Mouse (Mus musculus) testis, adult 2 months (tissue): ENCODE results near the gene Bsn.

Experiments
- CTCF ChIP-seq: fragments of 200-500 bp; IDR thresholded peaks from 2 replicates; pipeline ENCODE4 v1.5.1; 2012; ENCODE audit warnings: low read depth, mild to moderate bottlenecking, inconsistent platforms, low read length, moderate library complexity; ENCODE audit not compliant: control insufficient read depth, insufficient read depth, insufficient replicate concordance
- POLR2A ChIP-seq: fragments of 200-500 bp; IDR thresholded peaks from 2 replicates; pipeline ENCODE4 v1.6.1; 2012; ENCODE audit warnings: low read depth, mild to moderate bottlenecking, inconsistent platforms, low read length, moderate library complexity; ENCODE audit not compliant: control insufficient read depth

DNA sequence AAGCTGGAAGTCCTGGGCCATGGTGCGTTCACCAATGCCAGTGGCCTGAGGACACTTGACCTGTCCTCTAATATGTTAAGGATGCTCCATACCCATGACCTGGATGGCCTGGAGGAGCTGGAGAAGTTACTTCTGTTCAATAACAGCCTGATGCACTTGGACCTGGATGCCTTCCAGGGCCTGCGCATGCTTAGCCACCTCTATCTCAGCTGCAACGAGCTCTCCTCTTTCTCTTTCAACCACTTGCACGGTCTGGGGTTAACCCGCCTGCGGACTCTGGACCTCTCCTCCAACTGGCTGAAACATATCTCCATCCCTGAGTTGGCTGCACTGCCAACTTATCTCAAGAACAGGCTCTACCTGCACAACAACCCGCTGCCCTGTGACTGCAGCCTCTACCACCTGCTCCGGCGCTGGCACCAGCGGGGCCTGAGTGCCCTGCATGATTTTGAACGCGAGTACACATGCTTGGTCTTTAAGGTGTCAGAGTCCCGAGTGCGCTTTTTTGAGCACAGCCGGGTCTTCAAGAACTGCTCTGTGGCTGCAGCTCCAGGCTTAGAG lies 136.4 kb downstream of the Bsn start:
- TF ChIP-seq POLR2A (no peak), CTCF (no peak)
